Mouse (Mus musculus) kidney, embryonic 14.5 days (tissue): ENCODE data around the gene Fkbp2. TPM values are rescaled to one million over a fixed set of nuclear protein-coding genes. Genes with fewer than 3 reads are reported as not detected.

Experiments
- ATAC-seq: fragments of 200-750 bp; cut with Nextera tagmentation; 2 replicates; pipeline ENCODE4 v1.8.0; 2017; ENCODE audit warnings: moderate number of reproducible peaks, mild to moderate bottlenecking, moderate TSS enrichment, moderate library complexity; ENCODE audit not compliant: low FRiP score, low TSS enrichment
- H3K27ac ChIP-seq: fragments of 300-500 bp; sonication (generic); 2 replicates; pipeline ENCODE4 v1.5.1; 2014; ENCODE audit warnings: low read depth, mild to moderate bottlenecking, low read length, moderate library complexity, mixed read lengths
- H3K27me3 ChIP-seq: fragments of 300-500 bp; sonication (generic); 2 replicates; pipeline ENCODE4 v1.6.1; 2014; ENCODE audit warnings: mild to moderate bottlenecking, low read length; ENCODE audit not compliant: control insufficient read depth, insufficient read depth
- H3K36me3 ChIP-seq: fragments of 300-500 bp; sonication (generic); 2 replicates; pipeline ENCODE4 v1.6.1; 2014; ENCODE audit warnings: low read length, mixed read lengths; ENCODE audit not compliant: control insufficient read depth, insufficient read depth
- H3K4me1 ChIP-seq: fragments of 300-500 bp; sonication (generic); 2 replicates; pipeline ENCODE4 v1.6.1; 2014; ENCODE audit warnings: low read length, mixed read lengths; ENCODE audit not compliant: control insufficient read depth, insufficient read depth
- H3K4me2 ChIP-seq: fragments of 300-500 bp; sonication (generic); replicated peaks from 2 replicates; pipeline ENCODE4 v1.6.1; 2014; ENCODE audit warnings: low read depth, mild to moderate bottlenecking, low read length
- H3K4me3 ChIP-seq: fragments of 300-500 bp; sonication (generic); 2 replicates; pipeline ENCODE4 v1.5.1; 2014; ENCODE audit warnings: mild to moderate bottlenecking, low read length
- H3K9ac ChIP-seq: fragments of 300-500 bp; sonication (generic); 2 replicates; pipeline ENCODE4 v1.6.1; 2014; ENCODE audit warnings: low read depth, mild to moderate bottlenecking, low read length, moderate library complexity
- H3K9me3 ChIP-seq: fragments of 300-500 bp; sonication (generic); 2 replicates; pipeline ENCODE4 v1.6.1; 2016; ENCODE audit warnings: low read length; ENCODE audit not compliant: control insufficient read depth
- WGBS: fragments of 180-500 bp; shearing (Covaris S2); extraction: QIAGEN DNeasy Blood & Tissue Kit; methylation state at CpG from one replicate; pipeline ENCODE4 v1.1.7; 2014; 5-methylcytosine and 5-hydroxymethylcytosine counted together
- polyA plus RNA-seq: library from polyadenylated mRNA; unstranded; fragments of >200 nt; fragmentation: Nextera tagmentation; extraction: Ambion mirVana; gene quantifications from 2 replicates; pipeline ENCODE4 v1.2.1, GENCODE M21; 2014

Gene Fkbp2
- polyA plus RNA-seq, 1 experiment from 2014 or later: 89.7 TPM

DNA sequence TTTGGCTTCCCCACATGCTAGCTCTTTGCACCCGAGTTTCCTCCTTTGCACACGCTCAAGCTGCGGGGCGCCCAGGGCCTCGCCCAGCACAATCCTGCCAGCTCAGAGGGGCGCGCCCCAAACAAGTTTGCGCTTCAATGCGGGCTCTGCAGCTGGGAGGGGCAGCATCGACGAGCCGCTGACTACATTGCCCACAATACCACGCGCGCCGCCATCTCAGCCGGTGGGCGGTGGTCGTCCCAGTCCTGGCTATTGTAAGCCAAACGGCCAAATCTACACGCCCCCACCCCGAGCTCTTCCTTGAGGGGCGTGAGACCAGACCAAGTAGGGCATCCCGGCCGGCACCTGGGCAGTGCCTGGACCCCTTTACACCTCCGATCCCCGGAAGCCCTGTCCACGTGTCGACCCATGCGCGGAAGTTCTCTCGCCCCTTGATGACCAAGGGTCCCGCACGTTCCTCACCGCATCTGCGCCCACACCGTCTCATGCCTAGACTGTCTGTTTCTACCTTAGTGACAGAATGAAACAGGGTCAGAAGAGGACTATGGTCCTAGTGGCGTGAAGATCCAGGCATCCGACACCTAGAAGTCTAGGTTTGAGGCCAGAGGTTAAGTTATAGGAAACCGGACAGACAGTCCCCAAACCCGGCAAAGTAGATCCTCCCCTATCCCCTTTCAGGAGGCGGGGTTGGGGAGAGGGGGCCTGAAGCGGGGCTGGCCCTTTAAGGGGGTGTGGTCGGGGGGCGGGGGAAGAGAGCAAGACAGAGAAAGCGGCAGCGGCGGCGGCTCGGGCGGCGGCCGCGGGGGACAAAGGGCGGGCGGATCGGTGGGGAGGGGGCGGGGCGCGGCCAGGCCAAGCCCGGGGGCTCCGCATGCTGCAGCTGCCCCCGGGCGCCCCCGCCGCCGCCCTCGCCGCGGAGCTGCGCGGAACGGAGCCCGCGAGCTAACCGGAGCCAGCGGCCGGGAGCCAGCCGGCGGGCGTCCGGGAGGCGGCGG, 5.8 kb downstream of the Fkbp2 start, which contains the start of gene Ppp1r14b:
TSS of gene Ppp1r14b (plus strand) at position 758 of the 995 bp plus-strand sequence.
- Histone ChIP-seq H3K9me3 (no peaks in the 10 kb centered on the region), H3K27ac (peak within 1 kb of the TSS; percentile 91), H3K4me3 (peak within 1 kb of the TSS; percentile 82), H3K9ac (peak within 1 kb of the TSS; percentile 87), H3K4me2 (peak within 1 kb of the TSS; percentile 91), H3K27me3 (no peaks in the 10 kb centered on the region), H3K36me3 (peaks cover 20% of the 10 kb centered on the region), H3K4me1 (peaks cover 50% of the 10 kb centered on the region)
- under 1% methylated on average over 67 of the region's 84 CpGs for WGBS
- peak; percentile 51 for ATAC-seq

DNA sequence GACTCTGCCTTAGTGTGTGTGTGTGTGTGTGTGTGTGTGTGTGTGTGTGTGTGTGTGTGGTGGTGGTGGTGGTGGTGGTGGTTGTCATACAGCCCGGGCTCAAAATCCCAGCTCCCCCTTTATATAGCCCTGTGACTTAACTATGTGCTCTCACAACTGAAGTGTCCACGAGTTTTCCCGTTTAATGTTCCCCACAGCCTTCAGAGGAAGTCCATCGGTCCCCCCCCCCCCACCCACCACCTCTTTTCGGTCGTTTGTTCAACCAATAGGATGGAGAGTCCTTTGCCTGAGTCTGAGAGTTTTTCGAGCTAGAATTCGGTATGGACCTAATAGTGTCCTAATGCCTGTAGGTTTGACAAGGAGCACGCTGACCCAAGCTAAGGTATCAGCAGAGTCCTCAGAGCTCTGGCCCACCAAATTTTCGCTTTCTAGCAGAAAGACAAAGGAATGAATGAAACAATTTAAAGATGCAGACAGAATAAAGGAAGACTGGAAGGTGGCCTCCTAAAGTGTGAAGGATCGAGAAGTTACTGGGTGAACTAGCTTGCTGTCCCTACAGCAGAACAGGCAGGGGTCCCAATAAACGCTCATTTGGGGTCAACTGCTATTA, 6.6 kb downstream of the Fkbp2 start:
- no peak for ATAC-seq
- Histone ChIP-seq H3K36me3 (peaks cover 20% of the 10 kb centered on the region), H3K4me3 (peak overlapping the region; percentile 82), H3K4me2 (peak overlapping the region; percentile 91), H3K27ac (no peak overlapping the region), H3K27me3 (no peaks in the 10 kb centered on the region), H3K9me3 (no peaks in the 10 kb centered on the region), H3K9ac (peak overlapping the region; percentile 87; the same call in 1 of the 2 replicates), H3K4me1 (peaks cover 50% of the 10 kb centered on the region)
- 23% methylated on average over 11 of the region's 12 CpGs for WGBS

DNA sequence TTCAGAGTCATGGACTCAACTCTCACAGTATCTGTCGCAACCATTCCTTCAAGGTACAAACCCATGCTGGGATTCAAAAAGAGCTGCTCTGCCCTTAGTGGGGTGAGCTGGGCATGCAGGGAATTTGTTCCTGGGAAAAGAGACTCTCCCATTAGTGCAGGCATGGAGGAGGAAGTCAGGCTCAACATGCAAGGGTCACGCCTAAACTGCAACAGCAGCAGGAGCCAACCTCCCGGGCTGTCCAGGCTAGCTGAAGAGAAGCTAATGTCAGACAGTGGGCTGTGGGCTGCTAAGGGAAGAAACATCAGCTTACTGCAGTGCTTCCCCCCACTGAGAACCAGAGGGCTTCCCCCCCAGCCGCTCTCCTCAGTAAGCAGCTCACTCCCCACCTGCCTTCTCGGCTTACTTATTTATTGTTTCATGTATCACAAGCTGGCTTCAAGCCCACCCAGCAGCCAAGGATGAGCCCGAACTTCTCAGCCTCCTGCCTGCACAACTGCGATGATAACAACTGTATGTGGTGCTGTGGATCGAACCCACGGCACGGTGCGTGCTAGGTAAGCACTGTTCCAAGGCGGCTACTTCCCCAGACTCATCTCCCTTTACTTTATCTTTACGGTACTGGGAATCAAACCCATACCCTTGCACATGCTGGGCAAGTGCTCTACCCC, 7.9 kb downstream of the Fkbp2 start:
- Histone ChIP-seq H3K9ac (no peak overlapping the region), H3K27ac (no peak overlapping the region), H3K9me3 (no peaks in the 10 kb centered on the region), H3K4me3 (no peak overlapping the region), H3K4me1 (peaks cover 46% of the 10 kb centered on the region), H3K27me3 (no peaks in the 10 kb centered on the region), H3K36me3 (peaks cover 6% of the 10 kb centered on the region), H3K4me2 (no peak overlapping the region)
- WGBS: 69% methylated on average over 13 of the region's 13 CpGs
- no peak for ATAC-seq

DNA sequence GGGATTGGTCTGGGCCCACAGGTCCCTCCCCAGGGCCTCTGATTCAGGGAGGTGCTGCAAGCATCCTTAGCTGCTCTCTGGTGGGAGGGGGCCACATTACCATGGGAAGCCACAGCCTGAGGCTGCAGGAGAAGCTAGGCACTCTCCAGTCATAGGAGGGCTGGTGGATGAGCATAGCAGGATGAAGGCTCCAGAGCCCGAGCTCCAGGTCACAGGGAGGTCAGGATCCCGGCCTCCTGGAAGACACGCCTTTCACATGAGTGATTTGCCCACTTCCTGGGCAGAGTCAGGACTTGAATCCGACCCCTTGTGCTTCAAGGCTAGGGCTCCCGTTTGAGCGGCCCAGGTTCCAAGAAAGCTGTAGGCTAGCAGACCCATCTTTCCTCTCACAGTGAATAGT, 8.7 kb downstream of the Fkbp2 start:
- no peak overlapping the region for H3K4me2 ChIP-seq
- no peaks in the 10 kb centered on the region for H3K27me3 ChIP-seq
- peaks cover under 1% of the 10 kb centered on the region; the same call in 1 of the 2 replicates for H3K36me3 ChIP-seq
- no peak overlapping the region for H3K4me3 ChIP-seq
- no peak for ATAC-seq
- no peak overlapping the region for H3K27ac ChIP-seq
- H3K9ac ChIP-seq: peak overlapping the region; percentile 34; the same call in 1 of the 2 replicates
- 10% methylated on average over 6 of the region's 6 CpGs for WGBS
- H3K4me1 ChIP-seq: peaks cover 41% of the 10 kb centered on the region
- H3K9me3 ChIP-seq: no peaks in the 10 kb centered on the region

DNA sequence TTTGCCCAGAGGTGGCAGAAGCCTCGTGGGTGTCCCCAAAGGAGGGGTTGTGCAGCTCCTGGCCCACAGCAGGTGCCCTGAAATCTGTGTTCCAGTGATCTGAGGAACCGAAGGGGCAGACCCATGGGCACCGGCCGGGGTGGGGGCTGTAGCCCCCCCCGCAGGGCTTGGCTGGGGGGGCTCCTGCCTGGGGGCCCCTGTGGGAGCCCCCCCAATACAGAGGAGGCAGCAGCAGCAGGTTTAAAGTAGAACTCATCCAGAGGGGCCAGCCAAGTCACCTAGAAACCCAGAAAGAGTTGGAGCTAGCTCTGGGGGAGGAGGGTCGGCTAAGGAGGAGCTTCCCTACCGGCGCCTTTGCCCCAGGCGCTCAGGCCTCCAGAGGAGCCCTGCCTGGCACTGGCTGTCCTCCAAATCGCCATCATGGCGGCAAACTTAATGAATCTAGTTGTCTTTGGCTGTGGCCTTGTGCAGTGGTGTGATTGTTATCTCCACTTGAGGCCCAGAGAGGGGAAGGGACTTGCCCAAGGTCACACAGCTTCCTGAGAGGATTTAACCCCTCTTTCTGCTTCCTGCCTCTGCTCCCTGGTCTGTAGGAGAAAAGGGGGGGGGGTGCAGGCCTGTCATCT, 9.7 kb downstream of the Fkbp2 start:
- H3K9ac ChIP-seq: peak overlapping the region; percentile 42
- WGBS: 24% methylated on average over 11 of the region's 11 CpGs
- H3K4me3 ChIP-seq: peak overlapping the region; percentile 64
- peak overlapping the region; percentile 37; the same call in 1 of the 2 replicates for H3K27ac ChIP-seq
- H3K27me3 ChIP-seq: no peaks in the 10 kb centered on the region
- peaks cover 34% of the 10 kb centered on the region for H3K4me1 ChIP-seq
- peaks cover 10% of the 10 kb centered on the region for H3K36me3 ChIP-seq
- H3K9me3 ChIP-seq: no peaks in the 10 kb centered on the region
- no peak for ATAC-seq
- peak overlapping the region; percentile 80 for H3K4me2 ChIP-seq

DNA sequence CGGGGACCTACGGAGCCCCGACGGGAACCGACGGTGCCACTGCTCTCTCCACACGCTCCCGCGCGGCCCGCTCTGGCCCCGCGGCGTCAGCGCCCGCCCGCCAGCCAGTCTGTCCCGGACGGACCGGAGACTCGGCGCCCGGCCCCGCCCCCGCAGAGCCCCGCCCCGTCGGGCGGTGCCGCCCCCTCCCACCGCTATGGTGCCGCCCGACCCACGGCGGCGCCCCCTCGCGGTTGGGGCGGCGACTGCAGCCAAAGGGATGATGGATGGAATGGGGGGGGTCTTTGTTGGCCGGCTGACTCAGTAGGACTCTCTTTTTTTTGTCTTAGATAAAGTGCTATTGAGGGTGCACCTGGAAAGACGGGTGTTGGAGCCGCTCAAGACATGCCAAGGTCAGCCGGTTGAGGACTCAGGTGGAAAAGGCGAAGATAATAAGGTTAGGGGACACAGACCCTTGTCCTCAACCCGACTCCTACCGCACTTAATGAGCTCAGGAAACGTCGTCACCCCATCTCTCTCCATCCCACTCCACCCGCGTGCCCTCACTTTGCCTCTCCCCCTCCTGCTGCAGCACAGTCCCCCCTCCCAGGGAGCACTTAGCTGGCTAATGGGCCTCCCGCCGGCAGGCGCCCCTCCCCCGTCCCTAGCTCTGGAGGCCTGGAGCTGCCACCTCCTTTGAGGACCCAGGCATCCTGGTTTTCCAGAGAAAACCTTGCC, 10.5 kb downstream of the Fkbp2 start:
- Histone ChIP-seq H3K4me3 (peak overlapping the region; percentile 64), H3K4me2 (peak overlapping the region; percentile 80), H3K9ac (peak overlapping the region; percentile 71), H3K4me1 (peaks cover 34% of the 10 kb centered on the region), H3K27me3 (no peaks in the 10 kb centered on the region), H3K9me3 (no peaks in the 10 kb centered on the region), H3K36me3 (peaks cover 16% of the 10 kb centered on the region), H3K27ac (no peak overlapping the region; the same call in 1 of the 2 replicates)
- 1% methylated on average over 55 of the region's 55 CpGs for WGBS
- ATAC-seq: peak; percentile 70

DNA sequence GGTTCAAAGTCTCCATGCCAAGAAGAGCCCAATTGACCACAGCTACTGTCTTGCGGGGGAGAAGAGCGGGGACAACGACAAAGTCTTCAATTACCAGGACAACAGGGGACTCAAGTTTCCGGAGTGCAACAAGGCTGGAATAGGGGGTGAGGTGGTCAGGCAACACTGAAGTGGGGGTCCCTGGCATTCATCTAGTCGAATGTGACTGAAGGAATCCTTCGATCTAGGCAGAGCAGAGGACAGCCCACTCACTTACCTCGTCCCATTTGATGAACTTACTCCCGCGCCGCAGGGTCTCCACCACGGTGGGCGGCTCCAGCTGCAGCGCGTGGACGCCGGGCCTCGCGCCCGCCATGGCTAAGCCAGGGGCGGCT, 11.0 kb downstream of the Fkbp2 start:
- Histone ChIP-seq H3K27me3 (no peaks in the 10 kb centered on the region), H3K36me3 (peaks cover 21% of the 10 kb centered on the region), H3K27ac (peak overlapping the region; percentile 20; the same call in 1 of the 2 replicates), H3K9me3 (no peaks in the 10 kb centered on the region), H3K4me1 (peaks cover 34% of the 10 kb centered on the region), H3K9ac (peak overlapping the region; percentile 71), H3K4me2 (peak overlapping the region; percentile 80), H3K4me3 (peak overlapping the region; percentile 64)
- ATAC-seq: no peak; the same call in 1 of the 2 replicates
- under 1% methylated on average over 20 of the region's 20 CpGs for WGBS
